ENCODE assay signal across 12 mouse cellular contexts in genomic region chr16:90078806-90079381, GRCm38 (mm10).
"Had no signal": no experiment of that assay in that cellular context is flagged by ENCODE, and none has a peak within 500 bp of the region (broad histone marks: within the 10 kb centered on the region; RNA-seq: fewer than 3 reads in every experiment).

No protein-coding gene starts in this region.

- H3K36me3 ChIP-seq: limb, embryonic 13.5 days; stomach, embryonic 15.5 days had no signal

- DNase-seq: kidney, adult 11 months; kidney, postnatal 10 days; left cerebral cortex, postnatal 4 days; lung, adult 2 months; lung, postnatal 36 days; spleen, adult 18-20 months; thymus, postnatal 4 days had no signal

- ATAC-seq: lung, postnatal 0 days; midbrain, embryonic 16.5 days had no signal

- H3K27me3 ChIP-seq: limb, embryonic 13.5 days; stomach, embryonic 15.5 days had no signal

- H3K4me2 ChIP-seq: limb, embryonic 13.5 days; stomach, embryonic 15.5 days had no signal

- H3K4me3 ChIP-seq: limb, embryonic 13.5 days; stomach, embryonic 15.5 days had no signal

- H3K9me3 ChIP-seq: limb, embryonic 13.5 days; stomach, embryonic 15.5 days had no signal

- H3K27ac ChIP-seq: limb, embryonic 13.5 days; liver, embryonic 14.5 days; stomach, embryonic 15.5 days had no signal

- H3K9ac ChIP-seq: limb, embryonic 13.5 days; liver, embryonic 14.5 days; stomach, embryonic 15.5 days had no signal
